Mouse (Mus musculus): Measurements from ENCODE around the gene Fth1.
A peak's percentile ranks its signal among the peaks of the same experiment; 100 is the strongest.
"Not testable (repeated sequence)": the region's sequence is repeated elsewhere in the genome, so short reads cannot be mapped to it uniquely, and the experiment has no call there.

The Fth1 gene

DNA sequence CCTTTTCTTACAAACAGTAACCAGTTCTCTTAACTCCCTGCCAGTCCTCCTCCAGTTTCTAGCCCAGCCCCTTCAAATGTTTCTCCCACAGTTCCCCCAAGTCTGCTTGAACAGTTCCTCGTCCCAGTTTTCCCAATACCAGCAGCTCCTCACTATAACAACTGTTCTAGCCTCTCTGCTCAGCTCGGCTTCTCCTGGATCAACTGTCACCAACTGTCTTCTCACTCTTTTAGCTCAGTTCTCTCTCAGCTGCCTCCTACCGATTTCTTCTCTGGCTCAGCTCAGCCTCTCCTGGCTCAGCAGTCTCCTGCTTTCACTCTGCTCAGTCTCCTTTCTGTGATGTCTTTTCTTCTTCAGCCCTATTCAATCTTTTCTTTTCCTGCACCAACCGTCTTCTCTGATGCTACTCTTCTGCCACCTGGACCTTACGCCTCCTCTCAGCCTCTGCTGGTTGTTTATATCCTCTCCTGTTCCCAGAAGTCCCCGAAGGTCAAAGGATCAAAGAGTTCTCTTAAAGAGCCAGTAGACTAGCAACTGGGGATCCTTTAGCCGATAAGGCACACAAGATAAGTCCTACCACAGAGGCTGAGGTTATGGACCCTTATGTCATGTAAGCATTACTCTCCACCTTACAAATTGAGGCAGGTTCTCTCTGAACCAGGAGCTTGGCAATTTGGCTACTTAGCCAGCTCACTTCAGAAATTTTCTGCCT lies 16.0 kb upstream of the Fth1 start:
- DNase-seq (ENCODE audit: low spot score) = no peak

DNA sequence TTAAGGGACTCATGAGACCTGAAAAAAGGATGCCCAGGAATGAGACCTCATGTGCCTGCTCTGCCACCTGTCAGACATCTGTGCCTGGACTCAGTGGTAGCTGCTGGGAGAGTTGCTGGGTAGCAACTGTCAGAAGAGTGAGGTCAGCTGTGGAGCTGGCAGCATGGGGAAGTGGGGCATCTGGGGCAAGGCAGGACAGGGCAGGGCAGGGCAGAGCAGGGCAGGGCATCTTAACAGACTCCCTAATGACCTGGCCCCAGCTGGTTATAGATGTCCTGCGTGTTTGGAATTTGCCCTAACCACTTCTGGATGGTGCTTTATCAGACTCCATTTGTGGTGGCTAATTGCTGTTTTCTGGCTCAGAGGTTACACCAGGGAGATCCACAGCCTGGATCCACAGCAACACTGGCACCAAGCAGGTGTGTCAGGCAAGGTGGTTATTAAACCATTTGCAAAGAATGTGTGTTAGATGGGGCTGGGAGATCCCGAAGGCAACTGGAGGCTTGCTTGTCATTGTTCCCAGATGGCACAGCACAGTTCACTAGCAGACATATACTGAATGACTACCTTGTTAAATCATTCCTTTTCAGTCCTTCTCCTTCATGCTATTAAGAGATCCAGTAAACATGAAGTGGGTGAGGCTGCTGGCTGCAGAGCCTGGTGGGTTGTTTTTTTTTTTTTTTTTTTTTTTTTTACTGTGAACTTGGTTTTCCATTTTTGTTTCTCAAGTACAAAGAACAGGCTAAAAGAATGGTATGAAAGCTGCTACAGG lies 14.1 kb upstream of the Fth1 start:
- DNase-seq (ENCODE audit: low spot score) = no peak

DNA sequence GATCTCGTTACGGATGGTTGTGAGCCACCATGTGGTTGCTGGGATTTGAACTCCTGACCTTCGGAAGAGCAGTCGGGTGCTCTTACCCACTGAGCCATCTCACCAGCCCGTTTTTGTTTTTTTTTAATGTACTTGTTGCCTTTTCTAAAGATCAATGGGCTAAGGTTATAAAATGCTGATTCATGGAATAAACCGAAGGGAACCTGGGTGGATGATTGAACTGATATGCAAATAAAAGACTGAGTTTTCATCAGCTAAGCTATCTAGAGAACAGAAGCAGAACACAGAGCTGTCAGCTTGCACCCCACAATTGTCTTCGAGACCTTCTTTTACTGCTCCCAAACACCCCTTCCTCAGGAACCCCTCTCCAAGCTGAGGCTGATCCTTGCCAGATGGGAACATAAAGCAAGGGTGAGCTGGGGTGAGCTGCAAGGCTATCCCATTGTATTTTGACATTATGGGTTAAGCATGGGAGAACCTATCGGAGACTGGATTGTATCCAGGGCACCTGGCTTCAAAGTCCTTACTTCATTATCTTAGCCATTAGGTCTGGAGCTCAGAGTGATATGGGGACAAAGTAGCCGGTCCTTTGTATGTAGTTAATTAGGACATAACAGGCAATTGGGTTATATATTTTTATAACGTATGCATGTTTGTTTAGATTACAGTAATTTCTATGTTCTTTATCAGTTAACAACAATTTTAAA lies 12.2 kb upstream of the Fth1 start:
- DNase-seq (ENCODE audit: low spot score) = no peak

DNA sequence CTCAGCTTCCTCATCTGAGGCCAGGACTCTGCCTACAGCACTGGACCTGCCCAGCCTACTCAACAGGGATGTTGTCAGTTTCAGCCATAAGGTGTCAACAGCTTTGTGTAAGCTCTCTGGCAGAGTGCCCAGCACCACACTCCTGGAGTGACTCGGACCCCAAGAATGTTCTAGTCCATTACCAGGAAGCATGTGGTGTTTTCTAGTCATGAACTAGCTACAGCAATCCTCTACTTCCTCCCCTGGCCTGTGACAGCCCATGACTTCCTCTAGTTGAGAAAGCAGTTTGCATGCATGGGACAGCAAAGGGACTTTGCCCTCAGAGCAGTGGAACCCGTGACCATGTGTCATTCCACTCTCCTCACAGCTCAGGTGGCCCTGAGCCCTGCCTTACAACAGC lies 5.5 kb upstream of the Fth1 start:
- not testable (repeated sequence) for DNase-seq (ENCODE audit: low spot score)

DNA sequence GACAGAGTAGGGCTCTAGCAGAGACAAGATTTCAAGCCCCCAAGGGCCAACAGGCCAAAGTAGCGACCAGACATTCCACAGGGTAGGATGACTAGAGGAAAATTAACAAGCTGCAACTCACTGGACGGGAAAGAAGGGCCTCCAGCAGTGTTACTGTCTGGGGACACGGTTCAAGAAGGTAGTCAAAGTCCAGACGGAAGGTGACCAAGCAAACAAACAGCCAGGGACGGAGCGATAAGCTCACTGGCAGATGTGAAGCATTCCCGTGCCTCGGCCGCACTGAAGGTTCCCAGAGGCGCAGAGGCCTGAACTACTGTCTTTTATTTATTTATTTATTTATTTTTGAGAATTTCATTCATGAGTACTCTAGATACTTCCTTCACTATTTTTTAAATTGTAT lies 3.3 kb upstream of the Fth1 start:
- no peak for DNase-seq (ENCODE audit: low spot score)

DNA sequence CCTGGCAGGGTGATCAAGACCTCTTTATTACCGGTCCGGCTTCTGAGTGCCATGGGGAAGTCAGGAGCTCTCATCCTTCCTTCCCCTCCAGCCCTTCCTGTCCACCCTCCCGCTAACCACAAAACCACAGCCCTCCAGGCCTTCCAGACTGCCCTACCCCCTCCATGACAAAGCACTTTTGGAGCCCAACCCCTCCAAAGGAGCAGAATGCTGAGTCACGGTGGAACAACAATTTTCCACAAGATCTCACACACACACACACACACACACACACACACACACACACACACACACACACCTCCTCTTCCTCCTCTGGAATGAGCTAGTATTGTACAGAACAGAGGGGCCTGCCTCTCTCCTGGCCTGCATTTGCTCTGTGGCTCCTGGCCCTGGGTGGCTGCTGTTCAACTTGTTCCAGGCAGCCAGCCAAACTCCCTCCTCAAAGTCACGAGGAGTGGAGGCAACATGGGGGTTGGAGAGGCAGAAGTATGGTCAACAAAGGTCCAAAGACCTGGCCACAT lies 1.9 kb upstream of the Fth1 start:
- DNase-seq (ENCODE audit: low spot score) = peak; percentile 65

DNA sequence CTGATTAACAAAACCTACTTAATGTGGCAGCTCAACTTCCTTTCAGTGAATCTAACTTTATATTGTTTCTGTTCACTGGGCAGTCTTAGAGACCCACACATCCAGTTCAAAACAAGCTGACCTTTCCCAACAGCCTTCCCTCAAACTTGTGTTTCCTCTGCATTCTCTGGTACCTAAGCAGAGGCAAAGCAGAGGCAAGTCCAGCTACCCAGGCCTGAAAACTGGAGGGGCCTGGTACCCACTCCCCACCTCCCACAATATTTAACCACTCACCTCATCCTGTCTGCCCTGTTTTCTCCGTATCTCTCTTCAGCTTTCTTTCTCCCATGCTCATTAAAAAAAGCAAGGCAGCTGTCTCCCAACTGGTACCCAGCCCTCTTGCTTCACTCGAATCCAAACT lies 1.2 kb upstream of the Fth1 start:
- DNase-seq (ENCODE audit: low spot score) = no peak

DNA sequence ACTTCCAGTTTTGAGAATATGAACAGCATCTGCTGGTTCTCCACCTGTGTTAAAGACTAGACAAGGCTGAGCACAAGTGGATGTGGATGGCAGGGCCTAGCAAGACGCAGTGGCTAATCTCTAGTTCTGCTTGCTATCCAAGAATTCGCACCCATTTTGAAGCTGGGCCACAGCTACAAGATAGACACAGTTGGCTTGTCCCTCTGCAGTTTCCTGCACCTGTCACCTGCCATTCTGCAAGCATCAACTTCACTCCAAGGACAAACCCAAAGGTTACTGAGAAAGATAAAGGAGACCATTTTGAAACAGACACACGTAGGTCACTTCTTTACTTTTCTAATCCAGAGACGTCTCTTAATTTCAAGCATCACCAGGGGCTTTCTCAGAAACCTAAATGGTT lies 1.2 kb downstream of the Fth1 start:
- no peak for DNase-seq (ENCODE audit: low spot score)

DNA sequence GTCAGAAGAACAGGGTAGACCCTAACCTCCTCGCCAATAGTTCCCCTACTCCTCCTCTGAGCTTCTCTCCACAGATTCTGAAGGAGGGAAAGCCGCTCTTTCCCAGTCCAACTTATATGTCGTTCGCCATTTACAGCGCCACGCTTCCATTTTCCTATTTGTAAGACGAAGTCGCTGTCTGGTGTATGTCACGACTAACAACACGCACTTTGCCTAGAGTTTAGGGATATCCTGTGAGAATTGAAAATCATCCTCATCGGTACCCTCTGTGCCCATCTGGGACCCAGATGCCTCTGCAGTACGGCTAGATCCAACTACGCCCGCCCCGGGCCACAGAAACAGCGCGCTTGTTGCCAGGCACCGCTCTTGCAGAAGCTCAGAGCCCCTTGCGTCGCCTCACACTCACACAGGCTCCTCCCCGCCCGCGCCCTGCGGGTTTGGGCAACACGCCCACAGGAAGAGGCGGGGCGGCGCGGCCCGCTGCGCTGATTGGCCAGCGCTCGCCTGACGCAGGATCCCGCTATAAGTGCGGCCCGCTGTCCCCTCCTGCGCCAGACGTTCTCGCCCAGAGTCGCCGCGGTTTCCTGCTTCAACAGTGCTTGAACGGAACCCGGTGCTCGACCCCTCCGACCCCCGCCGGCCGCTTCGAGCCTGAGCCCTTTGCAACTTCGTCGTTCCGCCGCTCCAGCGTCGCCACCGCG lies 1.9 kb downstream of the Fth1 start:
- peak; percentile 95 for DNase-seq (ENCODE audit: low spot score)

DNA sequence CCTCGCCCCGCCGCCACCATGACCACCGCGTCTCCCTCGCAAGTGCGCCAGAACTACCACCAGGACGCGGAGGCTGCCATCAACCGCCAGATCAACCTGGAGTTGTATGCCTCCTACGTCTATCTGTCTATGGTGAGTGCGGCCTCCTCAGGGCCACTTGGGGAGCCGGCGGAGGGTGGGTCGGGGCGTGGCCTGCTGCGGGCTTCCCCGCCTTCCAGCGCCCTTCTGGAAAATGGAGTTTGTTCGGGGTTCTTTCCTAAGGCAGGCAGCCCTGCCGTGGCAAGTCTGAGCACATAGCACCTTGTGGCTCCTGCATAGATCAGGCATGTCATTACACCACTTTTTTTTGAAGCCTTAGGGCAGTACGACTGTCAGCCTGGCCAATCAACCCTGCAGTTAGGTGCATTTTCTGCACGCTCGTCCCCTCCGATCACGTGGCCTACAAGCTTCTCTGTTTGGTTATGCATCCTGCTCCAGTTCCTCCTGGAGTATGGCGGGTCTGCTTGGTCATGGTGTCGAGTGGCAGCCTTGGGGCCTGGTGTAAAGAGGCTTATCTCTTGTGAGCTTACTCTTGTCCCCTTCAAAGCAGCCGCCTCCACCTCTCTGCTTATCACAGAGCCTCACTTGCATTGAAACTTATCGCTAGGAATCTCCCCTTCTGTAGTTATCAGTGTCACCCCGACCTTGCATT lies 2.6 kb downstream of the Fth1 start:
- no peak for DNase-seq (ENCODE audit: low spot score)

DNA sequence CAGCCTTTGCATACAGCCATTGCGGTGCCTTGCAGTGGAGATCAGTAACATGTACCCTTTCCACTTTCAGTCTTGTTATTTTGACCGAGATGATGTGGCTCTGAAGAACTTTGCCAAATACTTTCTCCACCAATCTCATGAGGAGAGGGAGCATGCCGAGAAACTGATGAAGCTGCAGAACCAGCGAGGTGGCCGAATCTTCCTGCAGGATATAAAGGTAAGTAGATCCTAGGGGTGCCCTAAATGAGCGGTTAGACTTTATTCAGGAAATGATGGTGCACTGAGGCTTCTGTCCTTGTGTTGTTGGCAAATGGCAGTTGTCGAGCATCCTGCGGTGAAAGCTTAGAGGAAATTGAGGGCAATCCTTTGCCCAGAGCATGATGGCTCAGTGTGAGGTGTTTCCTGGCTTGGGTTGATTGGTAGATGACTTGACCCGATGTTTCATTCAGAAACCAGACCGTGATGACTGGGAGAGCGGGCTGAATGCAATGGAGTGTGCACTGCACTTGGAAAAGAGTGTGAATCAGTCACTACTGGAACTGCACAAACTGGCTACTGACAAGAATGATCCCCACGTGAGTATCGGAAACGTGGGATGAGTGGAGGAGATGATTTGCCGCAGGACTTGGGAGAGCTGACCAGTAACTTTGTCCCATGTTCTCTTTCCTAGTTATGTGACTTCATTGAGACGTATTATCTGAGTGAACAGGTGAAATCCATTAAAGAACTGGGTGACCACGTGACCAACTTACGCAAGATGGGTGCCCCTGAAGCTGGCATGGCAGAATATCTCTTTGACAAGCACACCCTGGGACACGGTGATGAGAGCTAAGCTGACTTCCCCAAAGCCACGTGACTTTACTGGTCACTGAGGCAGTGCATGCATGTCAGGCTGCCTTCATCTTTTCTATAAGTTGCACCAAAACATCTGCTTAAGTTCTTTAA lies 4.0 kb downstream of the Fth1 start:
- no peak for DNase-seq (ENCODE audit: low spot score)

DNA sequence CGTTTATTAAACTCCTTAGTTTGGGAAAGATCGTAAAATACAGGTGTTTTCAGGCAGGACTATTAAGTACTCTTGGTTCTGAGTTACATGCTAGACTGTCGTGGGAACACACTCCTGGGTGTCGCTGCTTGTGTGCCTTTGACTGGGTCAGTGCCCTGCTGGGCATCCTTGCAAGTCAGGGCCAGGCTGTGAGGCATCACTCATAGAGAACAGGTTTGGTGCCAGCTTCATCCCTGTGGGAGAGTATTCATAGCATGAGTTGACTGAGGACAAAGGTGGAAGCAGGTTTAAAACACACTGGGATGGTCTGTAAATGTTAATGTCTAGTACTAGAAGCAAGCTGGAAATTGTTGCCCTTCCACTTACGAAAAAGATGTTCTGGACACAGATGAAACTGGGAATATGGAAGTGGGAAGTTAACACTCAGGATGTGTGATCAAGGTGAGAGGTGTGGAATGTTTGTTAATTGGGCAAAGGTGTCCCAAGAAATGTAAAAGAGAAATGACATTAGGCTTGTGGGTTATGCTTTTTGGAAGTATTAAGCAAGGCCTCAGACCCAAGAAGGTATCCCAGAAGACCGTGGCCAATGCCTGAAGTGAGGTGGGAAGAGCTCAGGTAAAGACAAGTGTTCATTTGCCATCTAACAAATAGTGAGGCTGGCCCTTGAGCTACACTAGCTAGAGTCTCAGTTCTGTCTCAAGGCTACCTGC lies 4.9 kb downstream of the Fth1 start:
- no peak for DNase-seq (ENCODE audit: low spot score)

DNA sequence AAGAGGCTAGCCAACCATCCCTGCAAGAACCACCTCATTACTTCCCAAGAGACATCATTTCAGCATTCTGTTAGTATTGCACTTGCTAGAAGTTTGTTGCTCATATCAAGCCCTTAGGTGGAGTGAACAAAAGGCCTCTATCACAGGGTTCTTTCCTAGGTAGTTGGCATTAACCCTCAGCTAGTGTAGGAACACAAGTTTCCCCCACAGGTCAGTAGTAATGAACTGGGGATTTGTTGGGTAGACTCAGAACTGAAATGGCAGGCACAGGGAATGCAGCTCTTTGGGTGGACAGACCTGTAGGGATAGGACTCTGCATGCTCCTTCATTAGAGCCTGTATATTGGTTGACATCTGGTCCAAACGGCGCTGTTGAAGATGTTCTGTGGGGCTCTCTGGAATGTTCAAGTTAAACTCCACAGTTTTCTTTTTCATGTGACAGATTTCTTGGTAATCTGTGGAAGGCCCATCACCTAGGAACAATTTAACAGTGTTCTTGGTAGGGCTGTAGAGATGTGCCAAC lies 5.6 kb downstream of the Fth1 start:
- DNase-seq (ENCODE audit: low spot score) = no peak

DNA sequence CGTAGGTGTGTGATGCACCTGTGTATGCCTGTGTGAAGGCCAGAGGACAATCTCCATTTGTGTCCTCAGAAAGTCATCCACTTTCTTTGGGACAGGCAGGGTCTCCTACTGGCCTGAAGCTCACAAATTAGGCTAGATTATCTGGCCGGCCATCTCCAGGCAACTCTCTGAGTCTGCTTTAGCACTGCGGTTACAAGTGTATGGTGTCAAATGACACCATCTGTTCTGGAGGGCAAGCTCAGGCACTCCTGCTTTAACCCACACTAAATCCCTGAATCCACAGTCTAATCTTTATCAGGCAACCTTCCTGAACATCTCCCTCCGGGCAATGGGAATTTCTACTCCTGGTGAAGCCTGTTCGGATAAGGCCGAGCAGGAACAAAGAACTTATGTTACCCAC lies 6.8 kb downstream of the Fth1 start:
- no peak for DNase-seq (ENCODE audit: low spot score)

DNA sequence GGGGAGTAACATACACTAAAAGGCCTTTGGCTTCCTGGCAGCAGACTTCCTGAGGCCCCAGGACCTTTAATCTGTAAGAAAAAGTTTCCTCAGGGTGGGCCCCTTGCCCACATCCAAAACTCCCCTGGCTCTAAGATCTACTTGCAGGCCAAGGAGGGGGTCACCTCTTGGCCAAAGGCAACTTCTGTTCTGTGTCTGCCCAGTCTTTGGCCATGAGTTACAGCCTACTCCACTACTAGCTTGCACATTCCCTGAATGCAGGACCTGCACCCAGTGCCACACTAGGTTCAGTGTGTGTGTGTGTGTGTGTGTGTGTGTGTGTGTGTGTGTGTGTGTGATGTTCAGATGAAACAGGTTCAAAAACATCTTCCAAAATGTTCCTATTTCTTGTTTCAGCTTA lies 7.2 kb downstream of the Fth1 start:
- no peak for DNase-seq (ENCODE audit: low spot score)

DNA sequence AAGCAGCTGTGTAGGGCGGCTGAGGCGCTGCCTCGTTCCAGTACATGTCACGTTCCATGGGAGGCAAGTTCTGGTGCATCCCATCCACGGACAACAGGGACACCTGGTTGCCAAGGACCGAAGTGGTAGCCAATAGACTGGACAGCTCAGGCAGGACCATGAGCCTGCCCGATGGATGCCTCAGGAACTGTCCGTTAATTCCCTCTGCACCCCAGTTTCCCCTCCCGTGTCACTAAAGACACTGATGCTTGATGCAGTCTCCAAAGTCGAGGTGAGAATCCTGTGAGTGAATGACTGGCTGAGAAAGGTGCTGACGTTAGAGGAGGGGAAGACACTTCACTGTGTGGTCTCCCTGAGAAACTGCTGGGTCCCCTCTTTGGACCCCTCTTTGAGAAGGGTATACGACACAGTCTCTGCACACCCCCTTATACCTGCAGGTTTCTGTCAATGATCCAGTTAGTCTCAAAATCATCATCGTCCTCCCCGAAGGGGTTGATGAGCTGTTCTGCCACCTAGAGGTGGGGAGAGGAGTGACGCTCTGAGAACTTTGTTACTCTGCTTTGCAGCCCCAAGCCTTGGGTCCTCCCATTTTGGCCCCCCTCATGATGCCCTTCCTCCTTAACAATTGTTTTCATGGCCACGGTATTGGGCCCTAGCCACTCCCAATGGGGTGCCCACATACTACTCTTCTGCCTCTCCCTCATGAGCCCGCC lies 8.9 kb downstream of the Fth1 start:
- no peak for DNase-seq (ENCODE audit: low spot score)

DNA sequence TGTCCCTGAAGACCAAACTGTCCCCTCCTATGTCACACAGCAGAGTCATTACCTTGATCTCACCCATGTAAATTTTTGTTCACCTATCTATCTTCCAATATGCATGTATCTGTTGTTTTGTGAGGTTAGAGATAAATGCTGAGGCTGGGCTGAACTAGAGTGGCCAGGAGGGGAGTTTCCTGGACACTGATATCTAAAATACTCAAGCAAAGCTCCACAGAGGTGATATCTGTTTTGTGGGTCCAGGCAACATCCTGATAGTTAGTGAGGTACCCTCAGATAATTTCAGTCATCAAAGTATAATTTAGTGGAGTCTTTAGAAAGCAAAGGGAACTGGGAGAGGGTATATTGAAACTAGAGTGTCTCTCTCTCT lies 9.5 kb downstream of the Fth1 start:
- no peak for DNase-seq (ENCODE audit: low spot score)

DNA sequence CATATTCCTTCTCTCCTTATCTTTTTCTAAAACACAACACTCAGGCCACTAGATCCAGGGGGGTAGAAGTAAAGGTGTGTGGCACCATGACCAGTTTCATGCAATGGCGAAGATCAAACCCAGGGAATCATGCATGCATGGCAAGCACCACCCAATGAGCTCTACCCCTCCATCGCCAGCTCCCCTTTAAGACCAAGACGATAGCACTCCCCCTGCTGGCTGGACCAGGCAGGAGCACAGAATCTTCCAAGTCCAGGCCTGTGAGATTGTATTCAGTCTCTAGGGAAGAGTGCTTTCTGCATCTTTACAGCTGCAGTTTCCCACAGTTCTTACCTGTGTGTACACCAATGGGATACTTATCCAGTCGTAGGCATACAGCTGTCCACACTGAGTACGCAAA lies 10.9 kb downstream of the Fth1 start:
- DNase-seq (ENCODE audit: low spot score) = peak; percentile 59
